Mouse (Mus musculus) c-Kit-positive CD71-positive TER-119-positive erythroid progenitor cells, embryonic 14.5 days (primary cell): Measurements from ENCODE around the gene Tmprss4.

Experiments used
- DNase-seq: peaks from one replicate; pipeline ENCODE4 v3.0.0-alpha.2; 2013; ENCODE audit warnings: low spot score

Tmprss4 gene

DNA sequence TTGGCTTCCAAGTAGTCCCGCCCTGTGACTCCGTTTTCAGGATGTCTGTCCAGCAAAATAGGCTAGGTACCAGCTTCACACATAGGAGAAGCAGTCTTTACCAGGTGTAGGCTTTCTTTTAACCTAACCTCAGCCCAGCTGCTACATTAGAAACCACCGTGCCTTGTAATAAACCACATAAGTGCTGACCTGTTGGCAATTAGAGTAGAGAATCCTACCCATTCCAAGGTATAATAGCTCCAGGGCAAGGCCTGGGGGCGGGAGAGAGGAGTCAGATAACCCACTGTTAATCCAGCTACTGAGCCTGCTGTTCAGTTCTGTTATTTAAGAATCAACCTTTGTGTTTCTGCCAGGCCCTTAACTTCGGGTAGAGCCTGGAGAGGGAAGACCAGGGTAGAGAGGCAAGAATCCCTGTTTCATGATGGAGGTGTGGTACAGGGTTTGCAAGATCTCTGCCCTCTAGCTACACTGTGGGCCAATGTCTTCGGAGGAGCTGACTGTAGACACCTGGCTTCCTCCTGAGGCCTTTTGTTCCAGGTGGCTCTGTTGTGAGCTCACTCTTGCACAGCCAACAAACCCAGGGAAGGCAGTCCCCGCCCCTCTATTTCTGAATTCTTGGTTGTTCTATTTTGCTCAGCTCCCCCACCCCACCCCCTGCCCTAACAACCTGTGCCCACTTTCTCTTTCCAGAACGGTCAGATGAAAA, 7.6 kb downstream of the Tmprss4 start:
- DNase-seq, result no peak

DNA sequence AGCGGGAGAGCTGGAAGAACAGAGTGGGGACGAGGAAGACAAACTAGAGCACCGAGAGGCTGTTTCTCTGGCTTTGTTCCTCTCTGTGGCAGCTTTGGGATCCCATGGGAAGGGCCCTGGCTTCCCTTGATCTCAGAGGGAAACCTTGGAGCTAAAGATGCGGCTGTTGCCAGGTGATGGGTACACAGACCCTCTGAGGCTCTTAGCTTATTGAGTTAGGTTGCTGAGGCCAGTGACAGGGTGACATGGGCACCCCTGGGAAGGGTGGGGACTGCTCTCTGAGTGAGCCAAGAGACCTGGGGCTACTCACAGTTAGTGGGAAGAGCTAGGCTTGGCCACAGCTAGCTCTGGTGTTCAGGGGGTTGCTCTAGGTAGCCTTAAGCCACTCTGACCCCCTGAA, 8.4 kb downstream of the Tmprss4 start:
- no peak for DNase-seq

- no peak for DNase-seq
These were observed 14.2 kb downstream of the Tmprss4 start for GRCm38 (mm10) chr9:45189661-45190174.

DNA sequence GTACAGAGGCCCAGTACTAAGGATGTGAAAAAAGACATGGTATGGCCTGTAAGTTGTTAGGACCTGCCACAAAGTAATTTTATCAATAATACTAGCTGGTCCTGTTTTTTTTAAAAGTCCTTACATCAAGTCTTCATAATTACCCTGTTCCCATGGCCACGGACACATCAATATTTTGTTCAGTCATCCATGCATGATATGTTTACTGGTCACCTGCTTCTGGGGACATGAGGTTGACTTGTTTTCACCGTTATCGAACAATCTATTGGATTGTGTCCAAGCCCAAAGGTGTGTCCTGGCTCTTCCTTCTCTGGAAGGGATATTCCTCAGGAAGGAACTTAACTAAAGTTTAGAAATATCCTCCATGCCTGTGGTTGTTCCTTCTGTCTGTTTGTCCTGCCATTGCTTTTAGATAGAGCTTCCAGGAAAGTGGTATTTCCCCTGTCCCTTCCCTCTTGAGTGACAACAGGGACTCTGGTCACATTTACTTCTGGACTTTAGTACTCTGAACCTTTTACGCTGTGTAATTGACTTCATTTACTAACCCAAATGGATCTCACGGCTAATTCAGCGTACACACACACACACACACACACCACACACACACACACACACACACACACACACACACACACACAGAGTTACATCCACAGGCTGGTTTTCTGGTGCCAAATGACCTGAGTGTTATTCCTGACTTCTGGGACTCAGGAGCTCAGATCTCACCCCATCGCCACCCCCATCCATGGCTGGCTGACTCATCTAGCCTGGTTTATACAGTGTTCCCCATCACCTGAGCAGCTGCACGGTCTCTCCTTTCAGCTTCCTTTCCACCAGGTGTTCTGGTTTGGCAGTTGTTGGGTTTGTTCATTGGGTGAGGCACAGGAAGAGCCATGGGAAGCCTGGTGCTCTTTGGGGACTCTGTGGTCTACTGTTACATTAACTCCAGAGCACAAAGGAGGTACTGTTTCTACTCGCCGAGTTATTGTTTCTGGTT, 15.0 kb downstream of the Tmprss4 start:
- no peak for DNase-seq

- DNase-seq, result no peak
These were observed 18.6 kb downstream of the Tmprss4 start for GRCm38 (mm10) chr9:45185250-45185649.

- no peak for DNase-seq
These were observed 20.6 kb downstream of the Tmprss4 start for GRCm38 (mm10) chr9:45183266-45183665.

DNA sequence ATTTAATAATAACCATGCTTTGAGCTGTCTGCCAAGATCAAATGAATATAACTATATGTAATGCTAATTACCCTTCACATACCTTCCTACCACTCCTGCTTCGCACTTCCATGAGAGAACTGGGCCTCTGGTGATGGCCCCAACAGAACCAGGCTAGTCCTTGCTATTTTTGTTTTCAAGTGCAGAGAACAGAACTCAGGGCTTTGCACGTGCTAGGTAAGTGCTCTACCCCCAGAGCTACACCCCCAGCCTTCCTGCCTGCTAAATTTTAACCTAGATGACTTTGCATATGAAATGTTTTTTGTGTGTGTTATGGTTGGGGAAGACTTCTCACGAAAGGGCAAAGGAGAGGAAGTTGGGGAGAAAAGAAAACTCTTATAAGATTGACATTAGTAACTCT, 21.4 kb downstream of the Tmprss4 start:
- DNase-seq, result no peak

- no peak for DNase-seq
These were observed 22.1 kb downstream of the Tmprss4 start, which contains the start of gene BC049352 for GRCm38 (mm10) chr9:45181770-45182169. Gene BC049352, plus strand, starts transcription at chr9:45182007.

- DNase-seq, result no peak
These were observed 24.6 kb downstream of the Tmprss4 start for GRCm38 (mm10) chr9:45179282-45179681.

DNA sequence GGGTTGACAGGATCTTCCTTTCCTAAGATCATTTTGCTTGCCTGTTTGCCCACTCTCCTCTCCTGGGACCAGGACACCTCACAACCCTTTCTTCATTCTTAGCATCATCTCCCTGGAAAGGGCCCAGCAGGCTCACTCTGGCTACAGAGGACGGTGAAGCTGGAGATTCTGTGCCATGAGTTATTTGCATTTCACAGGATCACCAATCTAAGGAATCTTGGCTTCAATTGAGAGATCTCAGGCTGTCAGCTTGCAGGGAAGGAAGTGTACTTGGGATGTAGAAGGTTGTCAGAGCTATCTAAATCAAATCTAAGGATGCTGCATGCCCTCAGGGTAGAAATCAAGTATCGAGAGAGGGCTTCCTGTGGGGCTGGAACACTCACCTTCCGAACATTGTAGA, 30.4 kb downstream of the Tmprss4 start:
- DNase-seq, result no peak

GRCm38 (mm10) chr9:45171073-45171610, 32.8 kb downstream of the Tmprss4 start:
- DNase-seq, result no peak

GRCm38 (mm10) chr9:45170150-45170549, 33.7 kb downstream of the Tmprss4 start:
- no peak for DNase-seq

GRCm38 (mm10) chr9:45167903-45168302, 36.0 kb downstream of the Tmprss4 start:
- no peak for DNase-seq

GRCm38 (mm10) chr9:45153361-45153760, 50.5 kb downstream of the Tmprss4 start:
- DNase-seq, result no peak

DNA sequence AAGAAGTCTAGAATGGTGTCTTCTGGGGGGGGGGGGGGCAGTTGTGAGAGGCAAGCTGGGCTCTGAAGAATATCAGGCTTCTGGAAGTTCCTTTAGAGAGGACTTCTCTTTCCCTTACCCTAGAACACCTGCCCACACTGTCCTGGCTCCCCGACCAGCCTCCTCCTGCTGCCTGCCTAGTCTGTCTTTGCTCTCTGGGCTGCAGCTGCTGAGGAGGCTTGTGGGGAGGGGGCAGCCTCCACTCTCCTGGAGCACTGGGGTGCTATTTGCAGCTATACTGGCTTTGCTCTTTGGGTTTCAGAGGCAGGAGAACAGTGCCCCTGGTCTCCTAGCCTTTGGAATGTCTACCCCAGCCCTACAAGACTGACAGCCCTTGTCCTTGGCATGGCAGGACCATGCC, 53.0 kb downstream of the Tmprss4 start:
- DNase-seq, result no peak

DNA sequence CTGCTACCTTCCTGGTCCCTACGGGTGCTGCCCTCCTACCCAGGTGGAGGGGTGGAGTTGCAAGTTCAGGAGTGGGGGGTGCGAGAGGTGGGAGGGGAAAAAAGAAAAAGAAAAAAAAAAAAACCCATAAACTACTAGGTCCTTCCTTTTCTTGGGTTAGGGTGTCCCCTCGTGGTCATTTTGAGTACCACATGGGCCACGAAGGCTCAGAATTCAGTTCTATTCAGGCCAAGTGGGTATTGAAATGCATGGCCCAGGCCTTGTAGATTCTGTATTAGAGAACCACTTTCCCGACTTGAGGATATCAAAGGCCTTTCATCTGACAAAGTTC, 57.7 kb downstream of the Tmprss4 start:
- peak; percentile 12 for DNase-seq

DNA sequence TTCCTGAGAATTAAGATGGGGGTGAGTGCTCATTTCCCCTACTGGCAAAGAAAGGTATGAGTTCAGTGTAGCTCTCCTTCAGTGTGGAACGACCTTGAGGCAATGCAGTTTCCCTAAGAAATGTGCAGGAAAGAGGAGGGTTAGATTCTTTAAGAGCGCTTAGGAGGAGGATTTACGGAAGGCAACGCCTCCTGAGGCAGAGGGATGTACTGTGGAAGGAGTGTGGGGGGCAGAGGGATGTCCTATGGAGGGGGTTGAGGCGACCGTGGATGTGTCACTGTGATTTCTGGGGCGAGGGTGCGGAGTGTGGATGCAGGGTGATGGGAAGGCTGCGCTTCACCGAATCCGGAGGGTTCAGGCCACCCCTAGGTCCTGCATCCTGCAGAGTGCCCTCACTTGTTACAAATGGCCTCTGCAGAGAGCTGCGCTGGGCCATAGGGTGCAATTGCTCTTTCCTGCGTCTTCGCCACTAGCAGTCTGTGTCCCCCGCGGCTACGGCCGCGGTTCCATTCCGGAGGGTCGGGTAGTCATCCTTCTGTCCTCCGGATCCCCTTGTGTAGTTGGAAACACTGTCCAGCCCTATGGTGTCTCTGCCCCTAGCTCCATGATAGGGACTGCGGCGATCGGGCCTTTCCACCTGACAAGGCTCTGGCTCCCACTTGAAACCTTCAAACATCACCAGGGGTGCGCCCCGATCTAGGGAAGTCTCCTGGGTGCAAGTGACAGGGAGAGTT, 58.2 kb downstream of the Tmprss4 start:
- DNase-seq, result no peak

GRCm38 (mm10) chr9:45142686-45143085, 61.2 kb downstream of the Tmprss4 start:
- no peak for DNase-seq

DNA sequence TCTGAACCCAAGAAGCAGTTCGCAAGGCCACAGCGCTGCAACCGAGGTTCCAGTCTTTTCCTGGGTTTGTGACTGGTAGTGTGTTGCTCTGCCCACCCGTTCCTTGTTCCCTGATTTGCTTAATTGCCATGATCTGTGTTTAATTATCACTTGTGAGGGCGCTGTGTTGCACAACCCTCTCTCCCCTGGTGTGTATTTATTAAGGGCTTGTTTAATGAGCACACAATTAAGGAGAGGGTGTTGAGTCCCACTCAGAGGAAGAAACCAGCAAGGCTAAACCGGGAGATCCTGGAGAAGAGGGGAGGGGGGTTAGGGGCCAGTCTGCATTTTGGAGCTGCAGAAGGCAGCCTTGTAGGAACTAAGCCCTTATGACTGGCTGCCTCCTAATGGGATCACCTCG, 62.9 kb downstream of the Tmprss4 start:
- DNase-seq, result no peak

- DNase-seq, result no peak
These were observed 64.8 kb downstream of the Tmprss4 start for GRCm38 (mm10) chr9:45139082-45139481.

- DNase-seq, result no peak
These were observed 65.5 kb downstream of the Tmprss4 start, which contains the start of gene Scn4b for GRCm38 (mm10) chr9:45138191-45139032. Gene Scn4b, plus strand, starts transcription at chr9:45138395.
